Mouse (Mus musculus): Measurements from ENCODE around the gene Sh2b1.
A peak's percentile ranks its signal among the peaks of the same experiment; 100 is the strongest.

The Sh2b1 gene

DNA sequence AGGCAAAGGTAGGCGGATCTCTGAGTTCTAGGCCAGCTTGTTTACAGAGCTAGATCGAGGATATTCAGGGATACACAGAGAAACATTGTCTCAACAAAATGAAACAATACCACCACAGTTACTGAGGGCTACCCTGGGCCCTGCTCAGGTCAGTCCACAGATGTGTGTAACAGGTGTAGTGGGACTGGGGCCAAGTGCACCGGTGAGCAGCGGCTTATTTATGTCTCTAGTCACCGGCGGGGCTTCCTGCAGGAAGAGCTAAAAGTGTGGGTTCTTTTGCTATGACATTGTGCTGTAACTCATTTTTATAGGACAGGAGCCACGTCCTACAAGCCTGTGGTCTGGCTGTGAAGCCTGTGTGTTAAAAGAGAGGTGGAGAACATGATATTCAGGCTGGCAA lies 21.4 kb downstream of the Sh2b1 start:
- DNase-seq, result no peak

- DNase-seq, result no peak
These were observed 23.0 kb downstream of the Sh2b1 start for GRCm38 (mm10) chr7:126452244-126452643.

GRCm38 (mm10) chr7:126450641-126451040 lies 24.6 kb downstream of the Sh2b1 start:
- no peak for DNase-seq

GRCm38 (mm10) chr7:126449991-126450390 lies 25.2 kb downstream of the Sh2b1 start:
- no peak for DNase-seq

- DNase-seq, result no peak
These were observed 26.7 kb downstream of the Sh2b1 start for GRCm38 (mm10) chr7:126448481-126448880.

- no peak for DNase-seq
These were observed 29.0 kb downstream of the Sh2b1 start for GRCm38 (mm10) chr7:126446217-126446616.

DNA sequence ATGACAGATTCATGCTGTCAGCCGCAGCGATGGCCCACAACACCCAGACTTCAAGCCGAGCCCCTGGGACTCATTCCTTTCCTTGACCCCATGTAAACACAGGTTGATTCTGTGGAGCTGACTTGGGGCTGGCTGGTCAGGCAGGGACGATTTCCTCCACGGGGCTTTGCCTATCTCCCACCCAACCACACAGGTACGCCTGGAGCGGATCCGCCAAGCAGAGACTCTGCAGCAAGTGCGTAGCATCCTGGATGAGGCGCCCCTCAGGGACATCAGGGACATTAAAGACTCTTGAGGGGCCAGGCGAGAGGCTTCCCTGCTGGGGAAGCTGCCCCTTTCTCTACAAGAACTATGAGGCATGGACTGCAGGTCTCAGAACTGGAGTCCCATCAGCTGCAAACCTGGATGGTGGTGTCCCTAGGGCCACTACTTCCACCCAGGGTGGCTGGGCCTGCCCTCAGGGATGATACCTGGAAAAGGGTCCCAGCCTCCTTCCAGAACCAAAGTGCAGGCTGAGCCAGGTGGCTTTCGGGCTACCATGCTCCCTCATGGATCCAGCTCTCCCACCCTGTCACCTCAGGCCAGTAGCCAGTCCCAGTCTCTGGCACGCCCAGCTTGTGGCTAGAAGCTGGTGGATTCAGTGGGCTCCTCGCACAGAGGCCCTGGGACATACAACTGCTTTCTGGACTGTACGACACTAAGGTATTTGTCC lies 30.0 kb downstream of the Sh2b1 start:
- no peak for DNase-seq

DNA sequence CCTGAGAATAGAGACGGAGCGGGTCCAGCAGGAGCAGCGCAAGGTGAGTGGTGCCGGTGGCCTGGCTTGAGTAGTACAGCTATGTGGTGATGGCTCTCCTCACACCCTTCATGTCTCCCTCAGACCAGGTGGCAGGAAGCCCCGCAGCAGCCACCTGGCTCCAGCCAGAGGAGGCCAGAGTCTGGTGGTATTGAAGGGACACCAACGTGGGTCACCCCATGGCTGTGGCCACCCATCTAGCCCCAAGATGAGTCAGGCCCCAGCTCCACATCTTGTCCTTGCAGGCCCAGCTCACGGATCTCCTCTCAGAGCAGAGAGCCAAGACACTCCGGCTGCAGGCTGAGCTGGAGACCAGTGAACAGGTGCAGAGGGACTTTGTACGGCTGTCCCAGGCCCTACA lies 30.7 kb downstream of the Sh2b1 start:
- no peak for DNase-seq

GRCm38 (mm10) chr7:126443997-126444396 lies 31.2 kb downstream of the Sh2b1 start:
- DNase-seq, result no peak

- no peak for DNase-seq
These were observed 35.1 kb downstream of the Sh2b1 start for GRCm38 (mm10) chr7:126440134-126440533.

DNA sequence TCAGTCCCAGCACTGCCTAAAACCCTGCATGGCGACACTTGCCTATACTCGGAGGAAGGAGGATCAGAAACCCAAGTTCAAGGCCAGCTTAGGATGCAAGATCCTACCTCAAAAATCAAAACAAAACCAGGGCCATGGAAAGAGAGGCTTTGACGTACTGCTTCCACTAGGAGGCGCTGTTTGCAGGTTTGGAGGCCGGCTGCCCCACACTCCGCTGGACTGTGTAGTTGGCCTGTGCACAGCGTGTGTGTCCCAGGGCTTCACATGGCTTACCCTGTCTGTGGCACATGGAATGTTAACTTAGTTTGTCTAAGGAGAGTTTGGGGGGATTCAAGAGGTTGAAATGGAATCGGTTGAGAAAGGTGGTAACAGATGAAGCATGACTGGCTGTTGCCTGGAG lies 38.4 kb downstream of the Sh2b1 start:
- peak; percentile 19 to 49 for DNase-seq

GRCm38 (mm10) chr7:126435801-126436200 lies 39.4 kb downstream of the Sh2b1 start:
- no peak for DNase-seq

GRCm38 (mm10) chr7:126434726-126435125 lies 40.5 kb downstream of the Sh2b1 start:
- no peak for DNase-seq

DNA sequence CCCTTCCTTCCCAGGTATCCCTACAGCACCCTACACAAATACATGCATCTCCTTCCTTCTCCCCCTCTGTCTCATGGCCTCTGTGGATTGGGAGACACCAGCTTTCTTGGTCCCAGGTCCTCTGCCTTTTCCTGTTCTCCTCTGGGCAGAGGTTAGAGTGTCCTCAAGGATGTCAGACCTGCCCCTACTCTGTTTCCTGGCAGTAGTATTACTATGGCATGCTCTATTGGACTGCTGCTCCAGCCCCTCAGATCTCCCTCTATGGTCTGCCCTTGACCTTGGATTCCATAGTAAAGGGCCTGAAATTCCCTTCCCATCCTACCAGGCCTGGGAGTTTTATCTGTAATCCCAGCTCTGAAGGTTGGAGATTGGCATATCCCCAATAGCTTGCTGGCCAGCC lies 45.1 kb downstream of the Sh2b1 start:
- no peak for DNase-seq

DNA sequence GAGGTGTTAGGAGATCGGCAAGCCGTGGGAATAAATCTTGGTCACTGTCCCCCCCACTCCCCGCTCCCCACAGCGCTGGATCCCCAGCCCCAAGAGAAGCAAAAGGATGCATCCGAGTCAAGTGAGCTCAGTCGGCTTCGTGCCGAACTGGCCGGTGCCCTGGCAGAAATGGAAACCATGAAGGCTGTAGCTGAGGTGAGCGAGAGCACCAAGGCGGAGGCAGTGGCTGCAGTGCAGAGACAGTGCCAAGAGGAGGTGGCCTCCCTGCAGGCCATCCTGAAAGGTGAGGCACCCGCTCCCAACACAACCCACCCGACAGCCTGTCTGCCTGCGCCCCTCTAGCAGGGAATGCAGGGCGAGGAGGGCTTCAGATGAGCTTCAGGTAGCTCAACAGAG lies 45.7 kb downstream of the Sh2b1 start:
- DNase-seq, result no peak

GRCm38 (mm10) chr7:126428631-126429502 lies 46.4 kb downstream of the Sh2b1 start, which contains the start of gene Rabep2:
TSS of gene Rabep2 (plus strand) at chr7:126428759.
- DNase-seq, result peak; percentile 92 to 96

GRCm38 (mm10) chr7:126428154-126428553 lies 47.1 kb downstream of the Sh2b1 start:
- DNase-seq, result no peak

DNA sequence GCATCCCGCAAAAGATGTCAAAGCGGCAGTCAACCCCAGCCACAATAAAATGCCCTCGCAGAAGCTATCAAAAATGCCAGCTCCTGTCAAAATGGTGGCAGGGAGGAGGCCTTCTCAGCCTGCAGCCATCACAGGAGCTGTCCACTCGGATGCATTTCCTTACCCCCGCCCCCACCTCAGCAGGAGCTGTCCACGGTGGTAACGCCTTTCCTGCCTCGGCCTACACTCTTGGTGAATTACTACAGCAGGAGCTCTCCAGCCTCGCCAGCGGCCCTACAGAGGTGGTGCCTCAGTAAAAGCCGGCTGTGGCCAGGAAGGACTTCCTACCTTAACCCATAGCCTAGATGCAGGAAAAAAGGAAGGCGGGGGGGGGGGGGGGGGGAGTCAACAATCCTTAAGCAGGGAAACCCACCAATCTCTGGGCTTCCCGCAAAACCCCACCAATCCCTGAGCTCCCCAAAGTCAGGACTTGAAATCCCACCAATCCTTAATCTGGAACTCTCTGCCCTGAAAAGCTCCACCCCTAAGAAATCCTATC lies 47.8 kb downstream of the Sh2b1 start:
- no peak for DNase-seq

DNA sequence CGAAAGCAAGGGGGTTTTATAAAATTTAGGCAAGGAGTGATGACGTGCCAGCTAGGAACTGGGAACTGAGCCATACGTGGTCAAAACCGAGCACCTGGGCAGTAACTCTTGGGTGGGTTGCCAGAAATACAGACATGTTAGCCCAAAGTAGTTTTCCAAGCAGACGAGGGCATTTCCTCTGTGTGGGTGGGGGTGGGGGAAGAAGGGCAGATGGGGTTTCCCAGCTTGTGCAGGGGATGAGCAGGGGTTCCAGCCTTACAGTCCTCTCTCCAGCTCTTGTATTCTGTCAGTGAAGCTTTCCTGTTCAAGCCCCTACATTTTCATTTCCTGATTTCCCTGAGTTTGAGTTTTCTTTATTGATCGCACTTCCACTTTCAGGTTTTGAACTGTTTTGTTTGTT lies 51.1 kb downstream of the Sh2b1 start:
- no peak for DNase-seq

DNA sequence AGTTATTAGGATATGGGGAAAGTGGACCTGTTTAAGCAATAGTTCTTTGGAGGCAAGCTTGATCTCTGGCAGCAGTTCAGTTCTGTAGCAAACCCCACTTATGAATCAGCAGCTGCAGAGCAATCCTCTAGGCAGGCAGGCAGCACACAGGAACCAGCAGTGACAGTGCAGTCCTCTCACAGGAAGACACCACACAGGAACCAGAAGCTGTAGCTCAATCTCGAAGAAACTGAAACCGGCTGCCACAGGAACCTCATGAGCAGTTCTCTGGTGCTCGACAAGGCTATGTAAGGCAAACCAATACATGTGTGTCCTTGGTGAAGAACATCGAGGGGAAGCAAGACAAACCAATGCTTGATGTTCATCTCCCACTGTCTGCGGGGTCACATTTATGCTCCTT lies 53.5 kb downstream of the Sh2b1 start:
- DNase-seq, result no peak

- DNase-seq, result no peak
These were observed 56.7 kb downstream of the Sh2b1 start for GRCm38 (mm10) chr7:126418496-126418895.

DNA sequence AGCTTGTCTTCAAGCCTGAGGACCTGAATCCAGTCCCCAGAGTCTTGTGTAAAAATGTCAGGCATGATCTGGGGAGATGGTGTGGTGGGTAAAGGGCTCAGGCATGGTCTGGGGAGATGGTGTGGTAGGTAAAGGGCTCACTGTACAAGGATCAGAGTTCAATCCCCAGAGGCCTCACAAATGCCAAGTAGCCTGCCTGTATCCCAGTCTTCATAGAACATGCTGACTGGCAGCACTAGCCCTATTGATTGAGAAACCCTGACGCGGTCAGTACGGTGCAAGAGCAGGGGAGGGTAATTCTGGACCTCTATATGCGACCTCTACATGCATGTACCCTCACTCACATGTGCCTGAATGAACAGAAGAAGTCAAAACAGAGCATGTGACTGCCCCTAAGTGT lies 57.6 kb downstream of the Sh2b1 start:
- no peak for DNase-seq

DNA sequence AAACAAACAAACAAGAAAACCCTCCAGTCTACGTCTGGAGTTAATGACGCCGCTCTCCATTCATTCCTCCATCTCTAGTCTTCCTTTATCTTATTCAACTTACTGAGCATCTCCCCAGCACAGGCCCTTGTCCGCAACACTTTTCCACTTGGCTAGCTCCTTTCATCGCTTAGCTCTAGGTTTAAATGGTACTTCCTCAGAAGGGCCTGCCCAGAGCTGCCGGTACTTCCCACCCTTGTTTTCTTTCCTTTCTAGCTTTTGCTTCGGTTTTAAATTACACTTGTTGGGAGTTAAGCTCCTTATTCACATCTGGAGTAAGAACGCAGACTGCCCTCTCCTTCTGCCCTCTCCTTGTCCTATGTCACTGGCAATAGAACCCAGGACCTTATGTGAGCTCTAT lies 58.2 kb downstream of the Sh2b1 start:
- DNase-seq, result no peak

Data from kidney, adult 8-10 months (tissue).